Mouse (Mus musculus) urinary bladder, postnatal 10 days (tissue): ENCODE results near the gene Rbm20.

ENCODE experiments used
- DNase-seq: peaks from one replicate; pipeline ENCODE4 v3.0.0; 2022; ENCODE audit warnings: low spot score

Rbm20 gene

GRCm38 (mm10) chr19:53757432-53758109, 80.5 kb downstream of the Rbm20 start:
- no peak for DNase-seq

DNA sequence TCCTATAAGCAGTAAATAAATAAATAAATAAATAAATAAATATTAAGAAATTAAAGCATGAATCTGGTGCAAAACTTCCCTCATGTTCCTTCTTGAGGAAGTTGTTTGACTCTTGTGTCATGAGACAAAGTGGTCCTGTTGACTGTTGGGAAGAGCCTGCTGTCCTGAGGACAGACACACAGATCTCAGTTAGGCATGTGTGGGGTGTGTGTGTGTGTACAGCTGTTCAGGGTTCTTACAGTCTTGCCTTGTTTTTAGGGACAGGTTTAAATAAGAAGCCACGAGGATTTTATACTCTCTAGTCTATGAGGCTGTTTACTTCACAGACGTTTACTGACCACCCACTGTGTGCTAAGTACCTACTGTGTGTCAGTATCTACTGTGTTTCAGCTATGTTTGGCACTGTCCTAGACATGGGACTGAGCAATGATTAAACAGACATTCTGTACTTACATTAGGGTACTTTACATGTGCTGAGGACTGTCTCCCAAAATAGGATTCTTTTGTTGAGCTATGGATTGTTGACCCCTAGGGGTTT, 81.8 kb downstream of the Rbm20 start:
- no peak for DNase-seq

DNA sequence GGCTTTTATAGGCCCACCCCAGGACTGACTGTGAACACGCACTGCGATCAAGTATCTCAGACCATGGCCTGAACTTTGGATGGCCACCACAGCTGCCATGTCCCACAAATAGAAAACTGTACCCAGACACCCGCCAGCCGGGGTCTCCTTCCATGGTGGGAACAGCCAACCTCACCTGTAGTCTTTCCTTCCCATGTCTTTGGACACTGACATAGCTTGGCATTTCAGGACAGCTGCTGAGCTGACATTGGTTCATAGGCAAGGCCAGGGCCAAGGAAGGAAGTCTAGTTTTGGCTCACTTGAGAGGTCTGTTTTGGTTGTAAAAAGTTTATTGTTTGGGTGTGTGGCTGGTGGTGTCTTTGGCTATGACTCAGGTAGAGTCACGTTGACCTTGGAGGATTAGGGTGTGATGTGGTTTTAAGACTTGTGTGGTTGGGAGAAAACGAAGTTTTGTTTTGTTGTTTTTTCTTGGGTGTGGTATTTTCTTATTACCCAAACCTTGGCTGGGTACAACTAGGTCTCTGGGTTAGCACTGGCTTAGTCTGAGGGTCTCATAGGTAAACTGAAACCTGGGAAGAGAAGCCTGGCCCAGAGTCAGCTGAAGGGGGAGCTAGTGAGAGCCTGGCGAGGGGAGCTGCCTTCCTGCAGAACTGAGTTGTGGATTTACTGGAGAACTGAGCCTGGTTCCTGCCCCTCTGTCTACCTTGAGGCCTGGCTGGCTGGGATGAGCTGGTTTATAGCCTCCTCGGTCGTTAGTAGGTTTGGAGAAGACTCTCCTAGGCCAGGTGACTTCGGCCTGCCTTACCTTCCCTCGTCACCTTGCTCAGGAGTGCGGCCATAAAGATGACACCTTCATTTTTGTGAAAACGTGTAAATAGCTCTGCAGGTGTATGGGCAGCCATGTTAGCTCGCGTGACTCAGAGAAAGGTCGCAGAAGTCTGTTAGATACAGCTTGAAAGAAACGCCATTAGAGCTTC, 83.3 kb downstream of the Rbm20 start:
- DNase-seq = no peak

DNA sequence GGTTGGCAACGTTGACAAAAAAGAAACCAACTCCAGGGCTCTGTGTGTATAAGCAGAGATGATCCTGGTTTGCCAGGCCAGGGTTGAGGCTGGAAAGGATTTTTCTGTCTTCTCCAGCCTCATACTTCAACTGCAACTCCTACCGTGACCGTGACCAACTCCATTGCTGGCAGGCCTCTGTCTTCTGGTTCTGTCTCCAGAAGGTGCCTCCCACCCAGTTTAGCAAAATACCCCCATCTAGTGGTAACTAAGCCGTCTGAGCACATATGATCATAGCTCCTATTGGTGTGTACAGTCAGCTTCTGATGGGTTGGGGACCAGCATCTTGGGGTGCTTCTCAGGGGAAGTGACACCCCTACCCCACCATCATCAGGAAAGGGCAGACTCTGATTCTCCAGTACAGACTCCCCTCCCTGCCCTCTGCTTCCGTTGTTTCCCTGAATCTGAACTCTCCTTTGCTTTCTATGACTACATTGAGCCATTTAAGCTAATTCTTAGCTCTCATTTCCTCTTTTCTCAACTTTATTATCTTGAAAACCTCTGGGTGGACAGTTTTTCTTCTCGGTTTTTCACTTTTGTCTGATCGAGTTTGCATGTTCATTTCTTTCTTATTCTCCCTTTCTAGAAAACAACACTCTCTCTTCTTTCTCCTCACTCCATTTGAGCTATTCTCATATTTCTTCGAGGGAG, 85.8 kb downstream of the Rbm20 start:
- DNase-seq = no peak

DNA sequence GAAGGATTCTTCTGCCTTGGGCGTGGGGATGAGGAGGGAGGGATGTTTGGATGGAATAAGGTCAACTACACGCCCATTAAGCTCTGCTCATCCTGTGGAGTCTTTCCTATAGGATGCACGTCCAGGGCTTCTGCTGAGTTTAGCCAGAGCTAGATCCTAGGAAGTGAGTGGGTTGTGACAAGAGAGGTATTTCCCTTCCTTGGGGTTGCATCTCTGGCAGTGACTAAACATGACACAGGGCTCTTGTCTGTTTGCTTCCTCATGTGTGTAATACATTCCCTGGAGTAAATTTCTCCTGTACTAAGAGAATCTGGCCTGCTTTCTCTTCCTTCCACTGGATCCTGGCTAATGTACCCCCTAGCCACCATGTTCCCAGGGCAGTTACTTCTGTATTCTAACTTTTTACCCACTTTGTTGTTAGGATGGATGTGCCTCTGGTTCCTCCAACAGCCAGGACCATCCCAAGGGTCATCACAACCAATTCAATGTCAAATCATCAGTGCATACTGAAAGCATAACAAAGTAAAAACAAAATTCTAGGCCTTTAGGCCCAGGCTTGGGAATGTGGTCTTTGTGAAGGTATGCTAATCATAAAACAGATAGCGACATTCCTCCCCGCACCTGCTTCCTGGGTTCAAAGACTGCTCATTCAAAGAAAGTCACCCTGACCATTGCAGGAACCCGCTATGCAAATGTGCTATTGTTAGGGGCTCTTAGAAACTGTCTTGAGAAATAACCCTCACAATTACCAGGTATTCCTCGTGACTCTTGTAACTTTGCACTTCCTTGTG, 87.8 kb downstream of the Rbm20 start:
- DNase-seq = no peak

GRCm38 (mm10) chr19:53768478-53768877, 91.4 kb downstream of the Rbm20 start:
- DNase-seq = no peak

DNA sequence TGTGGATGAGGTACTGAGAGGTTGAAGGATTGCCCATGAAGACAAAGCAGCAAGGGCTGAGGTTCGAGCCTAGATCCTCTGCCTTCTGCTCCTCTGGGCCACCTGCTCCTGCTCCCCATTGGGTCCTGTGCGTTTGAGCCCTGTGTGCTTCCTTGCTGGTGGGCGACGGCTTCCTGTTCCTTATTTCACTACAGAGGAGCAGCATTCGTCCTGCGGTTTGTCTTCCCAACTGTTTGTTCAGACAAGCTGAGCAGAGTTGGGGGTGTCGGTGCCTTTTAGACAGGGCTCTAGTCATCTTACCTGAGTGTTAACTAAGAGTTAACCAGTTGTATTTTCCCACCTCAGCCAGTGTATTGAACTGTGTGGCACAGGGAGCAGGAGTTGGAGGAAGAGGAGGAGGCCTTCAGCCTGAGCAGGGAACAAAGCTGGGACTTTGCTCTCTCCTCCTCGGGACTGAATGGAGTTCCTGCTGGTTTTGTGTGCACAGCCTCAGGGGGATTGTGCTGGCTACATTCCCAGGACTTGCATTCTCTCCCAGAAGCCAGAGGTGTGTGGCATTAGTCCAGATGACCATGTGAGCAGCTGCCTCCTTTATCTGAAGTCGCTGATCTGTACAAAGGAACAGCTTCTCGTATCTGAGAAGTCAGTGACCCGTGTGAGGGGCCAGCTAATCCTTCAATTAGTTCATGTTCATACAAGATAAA, 97.0 kb downstream of the Rbm20 start:
- DNase-seq = no peak

GRCm38 (mm10) chr19:53774641-53775350, 97.7 kb downstream of the Rbm20 start:
- DNase-seq = no peak

DNA sequence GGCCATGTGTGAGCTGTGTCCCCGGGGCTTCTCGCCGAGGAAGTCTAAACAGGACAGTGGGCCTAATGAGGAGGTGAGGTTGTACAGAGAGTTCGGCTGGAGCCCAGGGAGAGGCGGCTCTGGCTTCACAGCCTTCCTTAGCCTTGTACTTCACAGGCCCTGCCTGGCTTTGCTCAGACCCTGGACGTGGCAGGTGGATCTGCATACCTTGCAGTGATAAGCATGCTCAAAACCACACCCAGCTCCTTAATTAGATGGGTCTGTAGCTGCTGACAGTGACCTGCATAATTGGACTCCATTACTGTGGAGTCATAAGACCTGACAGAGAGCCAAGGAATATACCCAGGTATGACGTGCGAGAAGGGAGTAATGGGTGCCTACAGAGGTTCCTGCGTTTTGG, 102.3 kb downstream of the Rbm20 start:
- DNase-seq = no peak

DNA sequence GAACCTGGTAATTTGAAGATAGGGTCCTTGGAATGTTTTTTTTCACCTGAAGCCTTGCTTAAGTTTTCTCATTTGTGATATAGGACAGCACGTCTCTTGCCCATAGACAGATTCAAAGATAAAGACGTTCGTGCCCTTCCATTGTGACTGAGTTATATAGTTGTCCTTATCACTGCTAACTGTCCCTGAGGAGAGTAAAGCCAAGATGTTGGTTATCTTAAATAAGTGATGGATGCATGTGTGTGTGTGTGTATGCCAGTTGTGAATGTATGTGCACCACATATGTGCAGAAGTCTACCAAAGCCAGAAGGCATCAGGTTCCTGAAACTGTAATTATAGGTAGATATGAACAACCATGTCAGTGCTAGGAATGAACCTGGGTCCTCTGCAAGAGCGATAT, 102.7 kb downstream of the Rbm20 start:
- DNase-seq = no peak

GRCm38 (mm10) chr19:53780752-53781602, 103.9 kb downstream of the Rbm20 start:
- DNase-seq = no peak

GRCm38 (mm10) chr19:53781826-53782225, 104.7 kb downstream of the Rbm20 start:
- no peak for DNase-seq

- no peak for DNase-seq
Measured at GRCm38 (mm10) chr19:53785352-53785751, 108.2 kb downstream of the Rbm20 start.

GRCm38 (mm10) chr19:53786239-53786638, 109.1 kb downstream of the Rbm20 start:
- DNase-seq = no peak

GRCm38 (mm10) chr19:53786836-53787235, 109.7 kb downstream of the Rbm20 start:
- DNase-seq = no peak

GRCm38 (mm10) chr19:53788621-53789331, 111.7 kb downstream of the Rbm20 start:
- DNase-seq = no peak

- DNase-seq = no peak
Measured at GRCm38 (mm10) chr19:53789571-53789970, 112.5 kb downstream of the Rbm20 start.
